Mouse (Mus musculus): ENCODE measurements around the gene Best2.

The Best2 gene

GRCm38 (mm10) chr8:84980622-84981358, 33.5 kb downstream of the Best2 start:
- Histone ChIP-seq H3K36me3 (ENCODE audit: control insufficient read depth, insufficient read depth, low read length, poor library complexity, severe bottlenecking) (no peaks in the 10 kb centered on the region), H3K27me3 (ENCODE audit: control insufficient read depth, insufficient read depth, low read length, poor library complexity, severe bottlenecking) (no peaks in the 10 kb centered on the region)
- DNase-seq (ENCODE audit: low read depth, low spot score) = peak; percentile 76

- no peaks in the 10 kb centered on the region for H3K36me3 ChIP-seq (ENCODE audit: control insufficient read depth, insufficient read depth, low read length, poor library complexity, severe bottlenecking)
- H3K27me3 ChIP-seq (ENCODE audit: control insufficient read depth, insufficient read depth, low read length, poor library complexity, severe bottlenecking) = no peaks in the 10 kb centered on the region
- peak; percentile 99 for DNase-seq (ENCODE audit: low read depth, low spot score)
Measured at GRCm38 (mm10) chr8:84979599-84980421, 34.5 kb downstream of the Best2 start.

GRCm38 (mm10) chr8:84978248-84978940, 35.9 kb downstream of the Best2 start, which contains the start of gene Junb:
Gene Junb (minus strand): TSS chr8:84978718.
- Histone ChIP-seq H3K27me3 (ENCODE audit: control insufficient read depth, insufficient read depth, low read length, poor library complexity, severe bottlenecking) (no peaks in the 10 kb centered on the region), H3K36me3 (ENCODE audit: control insufficient read depth, insufficient read depth, low read length, poor library complexity, severe bottlenecking) (no peaks in the 10 kb centered on the region)
- peak; percentile 99 for DNase-seq (ENCODE audit: low read depth, low spot score)

GRCm38 (mm10) chr8:84977435-84978247, 36.7 kb downstream of the Best2 start:
- H3K27me3 ChIP-seq (ENCODE audit: control insufficient read depth, insufficient read depth, low read length, poor library complexity, severe bottlenecking) = no peaks in the 10 kb centered on the region
- no peaks in the 10 kb centered on the region for H3K36me3 ChIP-seq (ENCODE audit: control insufficient read depth, insufficient read depth, low read length, poor library complexity, severe bottlenecking)
- DNase-seq (ENCODE audit: low read depth, low spot score) = peak; percentile 87

GRCm38 (mm10) chr8:84976763-84977434, 37.4 kb downstream of the Best2 start:
- no peak for DNase-seq (ENCODE audit: low read depth, low spot score)
- no peaks in the 10 kb centered on the region for H3K36me3 ChIP-seq (ENCODE audit: control insufficient read depth, insufficient read depth, low read length, poor library complexity, severe bottlenecking)
- no peaks in the 10 kb centered on the region for H3K27me3 ChIP-seq (ENCODE audit: control insufficient read depth, insufficient read depth, low read length, poor library complexity, severe bottlenecking)

GRCm38 (mm10) chr8:84976031-84976762, 38.1 kb downstream of the Best2 start:
- no peaks in the 10 kb centered on the region for H3K27me3 ChIP-seq (ENCODE audit: control insufficient read depth, insufficient read depth, low read length, poor library complexity, severe bottlenecking)
- H3K36me3 ChIP-seq (ENCODE audit: control insufficient read depth, insufficient read depth, low read length, poor library complexity, severe bottlenecking) = no peaks in the 10 kb centered on the region
- peak; percentile 97 for DNase-seq (ENCODE audit: low read depth, low spot score)

- Histone ChIP-seq H3K36me3 (ENCODE audit: control insufficient read depth, insufficient read depth, low read length, poor library complexity, severe bottlenecking) (no peaks in the 10 kb centered on the region; the same call in 1 of the 2 replicates), H3K27me3 (ENCODE audit: control insufficient read depth, insufficient read depth, low read length, poor library complexity, severe bottlenecking) (no peaks in the 10 kb centered on the region)
- DNase-seq (ENCODE audit: low read depth, low spot score) = peak; percentile 92
Measured at GRCm38 (mm10) chr8:84975434-84975833, 38.9 kb downstream of the Best2 start.

GRCm38 (mm10) chr8:84974543-84975142, 39.7 kb downstream of the Best2 start:
- H3K27me3 ChIP-seq (ENCODE audit: control insufficient read depth, insufficient read depth, low read length, poor library complexity, severe bottlenecking) = no peaks in the 10 kb centered on the region
- peak; percentile 70 for DNase-seq (ENCODE audit: low read depth, low spot score)

GRCm38 (mm10) chr8:84973803-84974542, 40.4 kb downstream of the Best2 start:
- no peaks in the 10 kb centered on the region; the same call in 1 of the 2 replicates for H3K36me3 ChIP-seq (ENCODE audit: control insufficient read depth, insufficient read depth, low read length, poor library complexity, severe bottlenecking)
- peak; percentile 82 for DNase-seq (ENCODE audit: low read depth, low spot score)
- H3K27me3 ChIP-seq (ENCODE audit: control insufficient read depth, insufficient read depth, low read length, poor library complexity, severe bottlenecking) = no peaks in the 10 kb centered on the region

More at GRCm38 (mm10) chr8:84974543-84975142, 39.7 kb downstream of the Best2 start:
- H3K36me3 ChIP-seq (ENCODE audit: control insufficient read depth, insufficient read depth, low read length, poor library complexity, severe bottlenecking) = no peaks in the 10 kb centered on the region; the same call in 1 of the 2 replicates

GRCm38 (mm10) chr8:84973079-84973478, 41.3 kb downstream of the Best2 start:
- DNase-seq (ENCODE audit: low read depth, low spot score) = no peak
- H3K36me3 ChIP-seq (ENCODE audit: control insufficient read depth, insufficient read depth, low read length, poor library complexity, severe bottlenecking) = no peaks in the 10 kb centered on the region; the same call in 1 of the 2 replicates
- H3K27me3 ChIP-seq (ENCODE audit: control insufficient read depth, insufficient read depth, low read length, poor library complexity, severe bottlenecking) = no peaks in the 10 kb centered on the region

GRCm38 (mm10) chr8:84970913-84971312, 43.4 kb downstream of the Best2 start:
- no peak for DNase-seq (ENCODE audit: low read depth, low spot score)
- H3K27me3 ChIP-seq (ENCODE audit: control insufficient read depth, insufficient read depth, low read length, poor library complexity, severe bottlenecking) = no peaks in the 10 kb centered on the region

GRCm38 (mm10) chr8:84970135-84970790, 44.1 kb downstream of the Best2 start:
- Histone ChIP-seq H3K36me3 (ENCODE audit: control insufficient read depth, insufficient read depth, low read length, poor library complexity, severe bottlenecking) (no peaks in the 10 kb centered on the region; the same call in 1 of the 2 replicates), H3K27me3 (ENCODE audit: control insufficient read depth, insufficient read depth, low read length, poor library complexity, severe bottlenecking) (no peaks in the 10 kb centered on the region)
- no peak for DNase-seq (ENCODE audit: low read depth, low spot score)

More at GRCm38 (mm10) chr8:84970913-84971312, 43.4 kb downstream of the Best2 start:
- H3K36me3 ChIP-seq (ENCODE audit: control insufficient read depth, insufficient read depth, low read length, poor library complexity, severe bottlenecking) = no peaks in the 10 kb centered on the region; the same call in 1 of the 2 replicates
